Mouse (Mus musculus) stomach, embryonic 14.5 days (tissue): ENCODE data around the gene Taf4. TPM values are rescaled to one million over a fixed set of nuclear protein-coding genes. Genes with fewer than 3 reads are reported as not detected.

Source experiments
- ATAC-seq: fragments of 200-750 bp; cut with Nextera tagmentation; 2 replicates; pipeline ENCODE4 v1.8.0; 2017; ENCODE audit warnings: low read depth, moderate TSS enrichment; ENCODE audit not compliant: insufficient number of reproducible peaks, insufficient read depth, low FRiP score
- H3K27ac ChIP-seq: fragments of 300-500 bp; sonication (generic); 2 replicates; pipeline ENCODE4 v1.5.1; 2014; ENCODE audit warnings: mild to moderate bottlenecking, low read length, moderate library complexity, mixed read lengths
- H3K27me3 ChIP-seq: fragments of 300-500 bp; sonication (generic); 2 replicates; pipeline ENCODE4 v1.6.1; 2014; ENCODE audit warnings: low read length, control low read depth, mixed read lengths; ENCODE audit not compliant: control insufficient read depth, insufficient read depth
- H3K36me3 ChIP-seq: fragments of 300-500 bp; sonication (generic); 2 replicates; pipeline ENCODE4 v1.6.1; 2014; ENCODE audit warnings: mild to moderate bottlenecking, control low read depth, low read length, moderate library complexity, mixed read lengths; ENCODE audit not compliant: control insufficient read depth, insufficient read depth
- H3K4me1 ChIP-seq: fragments of 300-500 bp; sonication (generic); 2 replicates; pipeline ENCODE4 v1.6.1; 2014; ENCODE audit warnings: low read length, control low read depth, mixed read lengths; ENCODE audit not compliant: control insufficient read depth, insufficient read depth
- H3K4me2 ChIP-seq: fragments of 300-500 bp; sonication (generic); replicated peaks from 2 replicates; pipeline ENCODE4 v1.6.1; 2014; ENCODE audit warnings: low read depth, low read length, control low read depth
- H3K4me3 ChIP-seq: fragments of 300-500 bp; sonication (generic); 2 replicates; pipeline ENCODE4 v1.5.1; 2014; ENCODE audit warnings: low read depth, low read length, control low read depth
- H3K9ac ChIP-seq: fragments of 300-500 bp; sonication (generic); replicated peaks from 2 replicates; pipeline ENCODE4 v1.6.1; 2014; ENCODE audit warnings: low read depth, mild to moderate bottlenecking, control low read depth, low read length, moderate library complexity, mixed read lengths
- H3K9me3 ChIP-seq: fragments of 300-500 bp; sonication (generic); 2 replicates; pipeline ENCODE4 v1.6.1; 2016; ENCODE audit warnings: low read depth, low read length, control low read depth; ENCODE audit not compliant: control insufficient read depth
- WGBS: fragments of 180-500 bp; shearing (Covaris S2); extraction: QIAGEN DNeasy Blood & Tissue Kit; methylation state at CpG from one replicate; pipeline ENCODE4 v1.1.7; 2014; 5-methylcytosine and 5-hydroxymethylcytosine counted together
- polyA plus RNA-seq: library from polyadenylated mRNA; unstranded; fragments of >200 nt; fragmentation: Nextera tagmentation; extraction: Ambion mirVana; gene quantifications from 2 replicates; pipeline ENCODE4 v1.2.1, GENCODE M21; 2014

Gene Taf4
- polyA plus RNA-seq, 1 experiment from 2014 or later = 6.8 TPM

GRCm38 (mm10) chr2:179998431-179998830 is 22.0 kb upstream of the Taf4 start:
- Histone ChIP-seq H3K4me2 (no peak overlapping the region), H3K27me3 (no peaks in the 10 kb centered on the region), H3K9me3 (no peaks in the 10 kb centered on the region), H3K4me1 (no peaks in the 10 kb centered on the region), H3K9ac (no peak overlapping the region), H3K36me3 (no peaks in the 10 kb centered on the region), H3K27ac (no peak overlapping the region), H3K4me3 (no peak overlapping the region)
- no peak for ATAC-seq
- WGBS = 63% methylated on average over 4 of the region's 4 CpGs

- ATAC-seq = no peak
- Histone ChIP-seq H3K4me2 (no peak overlapping the region), H3K27ac (no peak overlapping the region), H3K36me3 (no peaks in the 10 kb centered on the region), H3K9me3 (no peaks in the 10 kb centered on the region), H3K4me1 (no peaks in the 10 kb centered on the region), H3K27me3 (no peaks in the 10 kb centered on the region), H3K4me3 (no peak overlapping the region), H3K9ac (no peak overlapping the region)
- 89% methylated on average over 5 of the region's 5 CpGs for WGBS
Measured at GRCm38 (mm10) chr2:179993071-179993470, 16.6 kb upstream of the Taf4 start.

GRCm38 (mm10) chr2:179989098-179989497 is 12.7 kb upstream of the Taf4 start:
- Histone ChIP-seq H3K27ac (no peak overlapping the region), H3K4me1 (no peaks in the 10 kb centered on the region), H3K36me3 (no peaks in the 10 kb centered on the region), H3K4me2 (no peak overlapping the region), H3K4me3 (no peak overlapping the region), H3K27me3 (no peaks in the 10 kb centered on the region), H3K9ac (no peak overlapping the region), H3K9me3 (no peaks in the 10 kb centered on the region)
- no peak for ATAC-seq
- WGBS = 76% methylated on average over 1 of the region's 1 CpGs

GRCm38 (mm10) chr2:179986437-179987022 is 10.1 kb upstream of the Taf4 start:
- Histone ChIP-seq H3K9ac (no peak overlapping the region), H3K27me3 (no peaks in the 10 kb centered on the region), H3K4me2 (no peak overlapping the region), H3K9me3 (no peaks in the 10 kb centered on the region), H3K36me3 (no peaks in the 10 kb centered on the region), H3K4me3 (no peak overlapping the region), H3K4me1 (no peaks in the 10 kb centered on the region), H3K27ac (no peak overlapping the region)
- 69% methylated on average over 10 of the region's 10 CpGs for WGBS
- ATAC-seq = no peak

- no peaks in the 10 kb centered on the region for H3K4me1 ChIP-seq
- no peak overlapping the region for H3K4me3 ChIP-seq
- WGBS = 79% methylated on average over 1 of the region's 1 CpGs
- no peak overlapping the region for H3K4me2 ChIP-seq
- no peak overlapping the region for H3K27ac ChIP-seq
- no peak overlapping the region for H3K9ac ChIP-seq
- no peaks in the 10 kb centered on the region for H3K27me3 ChIP-seq
- no peaks in the 10 kb centered on the region for H3K36me3 ChIP-seq
- H3K9me3 ChIP-seq = no peaks in the 10 kb centered on the region
- no peak for ATAC-seq
Measured at GRCm38 (mm10) chr2:179985695-179986094, 9.2 kb upstream of the Taf4 start.

GRCm38 (mm10) chr2:179984830-179985229 is 8.4 kb upstream of the Taf4 start:
- Histone ChIP-seq H3K36me3 (no peaks in the 10 kb centered on the region), H3K27ac (no peak overlapping the region), H3K9ac (no peak overlapping the region), H3K27me3 (no peaks in the 10 kb centered on the region), H3K9me3 (no peaks in the 10 kb centered on the region), H3K4me3 (no peak overlapping the region), H3K4me1 (no peaks in the 10 kb centered on the region), H3K4me2 (no peak overlapping the region)
- WGBS = 33% methylated on average over 7 of the region's 7 CpGs
- no peak for ATAC-seq

GRCm38 (mm10) chr2:179982715-179983114 is 6.3 kb upstream of the Taf4 start:
- 90% methylated on average over 3 of the region's 3 CpGs for WGBS
- H3K4me1 ChIP-seq = no peaks in the 10 kb centered on the region
- no peak overlapping the region for H3K4me3 ChIP-seq
- H3K4me2 ChIP-seq = no peak overlapping the region
- H3K36me3 ChIP-seq = no peaks in the 10 kb centered on the region
- H3K9ac ChIP-seq = no peak overlapping the region
- ATAC-seq = no peak
- H3K27ac ChIP-seq = no peak overlapping the region
- H3K27me3 ChIP-seq = no peaks in the 10 kb centered on the region
- H3K9me3 ChIP-seq = no peaks in the 10 kb centered on the region

GRCm38 (mm10) chr2:179980616-179981015 is 4.2 kb upstream of the Taf4 start:
- no peak for ATAC-seq
- Histone ChIP-seq H3K36me3 (no peaks in the 10 kb centered on the region), H3K27me3 (no peaks in the 10 kb centered on the region), H3K27ac (no peak overlapping the region), H3K4me3 (no peak overlapping the region), H3K9ac (no peak overlapping the region), H3K4me1 (no peaks in the 10 kb centered on the region), H3K9me3 (no peaks in the 10 kb centered on the region), H3K4me2 (no peak overlapping the region)
- WGBS = 40% methylated on average over 4 of the region's 4 CpGs

- no peaks in the 10 kb centered on the region for H3K36me3 ChIP-seq
- no peak for ATAC-seq
- no peak overlapping the region for H3K9ac ChIP-seq
- H3K27ac ChIP-seq = no peak overlapping the region
- H3K9me3 ChIP-seq = no peaks in the 10 kb centered on the region
- H3K27me3 ChIP-seq = no peaks in the 10 kb centered on the region
- WGBS = 61% methylated on average over 8 of the region's 8 CpGs
- no peak overlapping the region for H3K4me3 ChIP-seq
- H3K4me1 ChIP-seq = 0 out of 2 replicates have a peak, but pooled peaks cover 4% of the 10 kb centered on the region
- no peak overlapping the region for H3K4me2 ChIP-seq
Measured at GRCm38 (mm10) chr2:179979836-179980235, 3.4 kb upstream of the Taf4 start.
